Mouse (Mus musculus) G1E (cell line): ENCODE data around the gene Sytl3.
"Not testable (repeated sequence)": the region's sequence is repeated elsewhere in the genome, so short reads cannot be mapped to it uniquely, and the experiment has no call there.

Experiments
- CTCF ChIP-seq: IDR thresholded peaks from 2 replicates; pipeline ENCODE4 v1.5.1; 2012; ENCODE audit warnings: low read depth, low read length, inconsistent platforms, mixed read lengths
- GATA1 ChIP-seq: IDR thresholded peaks from 2 replicates; pipeline ENCODE4 v1.6.1; 2012; ENCODE audit warnings: borderline replicate concordance, low read length, inconsistent platforms, mixed read lengths
- GATA2 ChIP-seq: IDR thresholded peaks from 2 replicates; pipeline ENCODE4 v1.6.1; 2012; ENCODE audit warnings: low read depth, low read length, inconsistent platforms, borderline replicate concordance
- TAL1 ChIP-seq: conservative IDR thresholded peaks from 2 replicates; pipeline ENCODE4 v1.6.1; 2012; ENCODE audit warnings: low read depth, low read length, inconsistent platforms, mixed read lengths

DNA sequence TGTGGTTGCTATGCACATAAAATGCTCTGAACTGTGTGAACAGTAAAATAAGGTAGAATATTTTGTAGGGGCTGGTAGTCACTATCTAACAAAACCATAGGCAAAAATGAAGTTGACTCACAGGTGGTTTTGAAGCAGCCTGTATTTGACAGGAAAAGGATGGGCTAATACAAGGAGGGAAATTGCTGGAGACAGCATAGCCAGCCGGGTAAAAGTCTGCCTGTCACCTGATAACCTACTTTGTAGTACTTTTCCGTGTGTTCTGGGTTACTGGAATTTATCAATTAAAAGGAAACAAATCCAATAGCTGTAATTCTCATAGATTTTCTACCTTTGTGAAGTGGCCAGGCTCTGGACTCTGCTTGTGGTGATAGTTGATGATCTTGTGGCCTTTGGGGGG, 54.6 kb downstream of the Sytl3 start:
- not testable (repeated sequence) for TF ChIP-seq CTCF, TAL1, GATA1, GATA2
